ENCODE assay signal across 11 mouse cellular contexts in genomic region chr2:108783457-108783856, GRCm38 (mm10).
"Had no signal": no experiment of that assay in that cellular context is flagged by ENCODE, and none has a peak within 500 bp of the region (broad histone marks: within the 10 kb centered on the region; RNA-seq: fewer than 3 reads in every experiment).

No protein-coding gene starts in this region.

- H3K9me3 ChIP-seq: kidney, embryonic 15.5 days; limb, embryonic 15.5 days; liver, embryonic 13.5 days; lung, embryonic 15.5 days; midbrain, embryonic 13.5 days; neural tube, embryonic 15.5 days had no signal

- H3K4me2 ChIP-seq: kidney, embryonic 15.5 days; limb, embryonic 15.5 days; liver, embryonic 13.5 days; lung, embryonic 15.5 days; midbrain, embryonic 13.5 days; neural tube, embryonic 15.5 days had no signal

- ATAC-seq: liver, postnatal 0 days; midbrain, embryonic 13.5 days had no signal

- H3K36me3 ChIP-seq: kidney, embryonic 15.5 days; limb, embryonic 15.5 days; liver, embryonic 13.5 days; lung, embryonic 15.5 days; midbrain, embryonic 13.5 days; neural tube, embryonic 15.5 days had no signal

- H3K27me3 ChIP-seq: kidney, embryonic 15.5 days; limb, embryonic 15.5 days; liver, embryonic 13.5 days; lung, embryonic 15.5 days; midbrain, embryonic 13.5 days; neural tube, embryonic 15.5 days had no signal

- H3K4me1 ChIP-seq: kidney, embryonic 15.5 days; limb, embryonic 15.5 days; liver, embryonic 13.5 days; lung, embryonic 15.5 days; midbrain, embryonic 13.5 days; neural tube, embryonic 15.5 days had no signal

- H3K4me3 ChIP-seq: kidney, embryonic 15.5 days; left cerebral cortex, adult 2 months; limb, embryonic 15.5 days; liver, embryonic 13.5 days; lung, embryonic 15.5 days; midbrain, embryonic 13.5 days; neural tube, embryonic 15.5 days had no signal

- H3K9ac ChIP-seq: kidney, embryonic 15.5 days; limb, embryonic 15.5 days; liver, embryonic 13.5 days; liver, postnatal 0 days; lung, embryonic 15.5 days; midbrain, embryonic 13.5 days; neural tube, embryonic 15.5 days had no signal

- H3K27ac ChIP-seq: kidney, embryonic 15.5 days; left cerebral cortex, adult 2 months; limb, embryonic 15.5 days; liver, embryonic 13.5 days; lung, embryonic 15.5 days; midbrain, embryonic 13.5 days; neural tube, embryonic 15.5 days had no signal

- DNase-seq: kidney, postnatal 14 days; liver, embryonic 13.5 days; liver, postnatal 0 days; right cerebral cortex, adult 18-20 months; right cerebral cortex, postnatal 25 days had no signal
